Mouse (Mus musculus) embryonic fibroblast, embryonic 13.5 days (primary cell): ENCODE data around the gene Dbnl. TPM values are rescaled to one million over a fixed set of nuclear protein-coding genes. Genes with fewer than 3 reads are reported as not detected.

Source experiments
- H3K27ac ChIP-seq: 2 replicates; pipeline ENCODE4 v1.5.1; 2012; ENCODE audit warnings: low read length, control low read depth, inconsistent platforms; ENCODE audit not compliant: insufficient read depth
- H3K4me1 ChIP-seq: 2 replicates; pipeline ENCODE4 v1.6.1; 2011; ENCODE audit warnings: low read length; ENCODE audit not compliant: control insufficient read depth, insufficient read depth
- H3K4me3 ChIP-seq: 2 replicates; pipeline ENCODE4 v1.5.1; 2011; ENCODE audit warnings: mild to moderate bottlenecking, control low read depth, low read length; ENCODE audit not compliant: insufficient read depth
- CTCF ChIP-seq: IDR thresholded peaks from 2 replicates; pipeline ENCODE4 v1.5.1; 2011; ENCODE audit warnings: mild to moderate bottlenecking, control low read depth, low read length, moderate library complexity, borderline replicate concordance; ENCODE audit not compliant: insufficient read depth
- POLR2A ChIP-seq: IDR thresholded peaks from 2 replicates; pipeline ENCODE4 v1.6.1; 2011; ENCODE audit warnings: low read depth, mild to moderate bottlenecking, control low read depth, low read length, moderate library complexity
- polyA plus RNA-seq: library from polyadenylated mRNA; stranded (reverse); fragments of >200 nt; gene quantifications from 2 replicates; pipeline ENCODE4 v1.2.4, GENCODE M21; 2011; ENCODE audit warnings: low read depth; ENCODE audit not compliant: missing spikeins, insufficient read length

The Dbnl gene
- 46.0 and 48.4 TPM in 2 replicates for polyA plus RNA-seq

GRCm38 (mm10) chr11:5788056-5789014 is at the start of gene Dbnl:
Gene Dbnl (plus strand): TSS chr11:5788488.
- H3K4me3 ChIP-seq = peak within 1 kb of the TSS; percentile 81
- peaks cover 9% of the 10 kb centered on the region for H3K4me1 ChIP-seq
- peak within 1 kb of the TSS; percentile 83 for H3K27ac ChIP-seq
- TF ChIP-seq POLR2A (peak; percentile 96), CTCF (peak; percentile 72)

- Histone ChIP-seq H3K4me3 (no peak overlapping the region), H3K27ac (peak overlapping the region; percentile 15; the same call in 1 of the 2 replicates), H3K4me1 (peaks cover 13% of the 10 kb centered on the region)
- TF ChIP-seq POLR2A (no peak), CTCF (no peak)
Observed at GRCm38 (mm10) chr11:5738888-5739632, 49.2 kb upstream of the Dbnl start.

- no peak for TF ChIP-seq CTCF
- TF ChIP-seq POLR2A = no peak
- no peak overlapping the region for H3K27ac ChIP-seq
- H3K4me3 ChIP-seq = peak overlapping the region; percentile 33
- peaks cover 10% of the 10 kb centered on the region for H3K4me1 ChIP-seq
Observed at GRCm38 (mm10) chr11:5739846-5740245, 48.4 kb upstream of the Dbnl start.

- TF ChIP-seq POLR2A = no peak
- TF ChIP-seq CTCF = no peak
- peak overlapping the region; percentile 28; the same call in 1 of the 2 replicates for H3K27ac ChIP-seq
- H3K4me1 ChIP-seq = peaks cover 10% of the 10 kb centered on the region
- H3K4me3 ChIP-seq = peak overlapping the region; percentile 62
Observed at GRCm38 (mm10) chr11:5740599-5740964, 47.7 kb upstream of the Dbnl start.

- peak overlapping the region; percentile 62 for H3K4me3 ChIP-seq
- TF ChIP-seq POLR2A (peak; percentile 78), CTCF (no peak)
- H3K27ac ChIP-seq = peak overlapping the region; percentile 30; the same call in 1 of the 2 replicates
- peaks cover 10% of the 10 kb centered on the region for H3K4me1 ChIP-seq
Observed at GRCm38 (mm10) chr11:5740965-5741627, 47.2 kb upstream of the Dbnl start.

GRCm38 (mm10) chr11:5742106-5742505 is 46.2 kb upstream of the Dbnl start:
- TF ChIP-seq CTCF = peak; percentile 14; the same call in 1 of the 2 replicates
- no peak for TF ChIP-seq POLR2A
- H3K4me1 ChIP-seq = peaks cover 10% of the 10 kb centered on the region
- no peak overlapping the region for H3K4me3 ChIP-seq
- H3K27ac ChIP-seq = no peak overlapping the region

GRCm38 (mm10) chr11:5744951-5745350 is 43.3 kb upstream of the Dbnl start:
- no peak overlapping the region for H3K4me3 ChIP-seq
- TF ChIP-seq CTCF = no peak
- no peak for TF ChIP-seq POLR2A
- peaks cover 2% of the 10 kb centered on the region; the same call in 1 of the 2 replicates for H3K4me1 ChIP-seq
- H3K27ac ChIP-seq = no peak overlapping the region

- TF ChIP-seq POLR2A (no peak), CTCF (no peak)
- Histone ChIP-seq H3K27ac (no peak overlapping the region), H3K4me1 (no peaks in the 10 kb centered on the region), H3K4me3 (no peak overlapping the region)
Observed at GRCm38 (mm10) chr11:5753755-5754154, 34.5 kb upstream of the Dbnl start.
